Mouse (Mus musculus) lung, embryonic 16.5 days (tissue): Measurements from ENCODE around the gene Lect2. TPM values are rescaled to one million over a fixed set of nuclear protein-coding genes. Genes with fewer than 3 reads are reported as not detected.
A peak's percentile ranks its signal among the peaks of the same experiment; 100 is the strongest.

ENCODE experiments used
- ATAC-seq: fragments of 200-750 bp; cut with Nextera tagmentation; 2 replicates; pipeline ENCODE4 v1.8.0; 2017; ENCODE audit warnings: low read depth, mild to moderate bottlenecking, moderate library complexity
- H3K27ac ChIP-seq: fragments of 300-500 bp; sonication (generic); 2 replicates; pipeline ENCODE4 v1.5.1; 2014; ENCODE audit warnings: mild to moderate bottlenecking, control low read depth, low read length
- H3K27me3 ChIP-seq: fragments of 300-500 bp; sonication (generic); 2 replicates; pipeline ENCODE4 v1.6.1; 2014; ENCODE audit warnings: low read depth, low read length, mixed read lengths; ENCODE audit not compliant: control insufficient read depth, insufficient read depth
- H3K36me3 ChIP-seq: fragments of 300-500 bp; sonication (generic); 2 replicates; pipeline ENCODE4 v1.6.1; 2014; ENCODE audit warnings: low read length; ENCODE audit not compliant: control insufficient read depth, insufficient read depth
- H3K4me1 ChIP-seq: fragments of 300-500 bp; sonication (generic); replicated peaks from 2 replicates; pipeline ENCODE4 v1.6.1; 2014; ENCODE audit warnings: low read length, mixed read lengths; ENCODE audit not compliant: control insufficient read depth, insufficient read depth
- H3K4me2 ChIP-seq: fragments of 300-500 bp; sonication (generic); 2 replicates; pipeline ENCODE4 v1.6.1; 2014; ENCODE audit warnings: low read depth, low read length, control low read depth
- H3K4me3 ChIP-seq: fragments of 300-500 bp; sonication (generic); 2 replicates; pipeline ENCODE4 v1.5.1; 2014; ENCODE audit warnings: mild to moderate bottlenecking, low read length, control low read depth
- H3K9ac ChIP-seq: fragments of 300-500 bp; sonication (generic); 2 replicates; pipeline ENCODE4 v1.6.1; 2014; ENCODE audit warnings: low read length, control low read depth
- H3K9me3 ChIP-seq: fragments of 300-500 bp; sonication (generic); 2 replicates; pipeline ENCODE4 v1.6.1; 2016; ENCODE audit warnings: low read length; ENCODE audit not compliant: control insufficient read depth
- WGBS: fragments of 180-500 bp; shearing (Covaris S2); extraction: QIAGEN DNeasy Blood & Tissue Kit; methylation state at CpG from one replicate; pipeline ENCODE4 v1.1.7; 2014; 5-methylcytosine and 5-hydroxymethylcytosine counted together
- polyA plus RNA-seq: library from polyadenylated mRNA; unstranded; fragments of >200 nt; fragmentation: Nextera tagmentation; extraction: Ambion mirVana; gene quantifications from 2 replicates; pipeline ENCODE4 v1.2.1, GENCODE M21; 2015

The Lect2 gene
- polyA plus RNA-seq, 1 experiment from 2014 or later = not detected

GRCm38 (mm10) chr13:56586046-56586445 is 37.7 kb upstream of the Lect2 start:
- H3K9ac ChIP-seq = no peak overlapping the region
- no peak overlapping the region for H3K4me3 ChIP-seq
- H3K36me3 ChIP-seq = no peaks in the 10 kb centered on the region
- H3K27me3 ChIP-seq = no peaks in the 10 kb centered on the region
- no peak overlapping the region for H3K4me2 ChIP-seq
- no peaks in the 10 kb centered on the region for H3K9me3 ChIP-seq
- H3K27ac ChIP-seq = no peak overlapping the region
- WGBS = 46% methylated on average over 3 of the region's 3 CpGs
- peaks cover 27% of the 10 kb centered on the region for H3K4me1 ChIP-seq
- ATAC-seq = no peak

GRCm38 (mm10) chr13:56582720-56583119 is 34.4 kb upstream of the Lect2 start:
- 34% methylated on average over 3 of the region's 3 CpGs for WGBS
- ATAC-seq = peak; percentile 17; the same call in 1 of the 2 replicates
- Histone ChIP-seq H3K27me3 (no peaks in the 10 kb centered on the region), H3K4me3 (no peak overlapping the region), H3K4me2 (no peak overlapping the region), H3K4me1 (peaks cover 17% of the 10 kb centered on the region), H3K9me3 (no peaks in the 10 kb centered on the region), H3K36me3 (no peaks in the 10 kb centered on the region), H3K9ac (no peak overlapping the region), H3K27ac (peak overlapping the region; percentile 21; the same call in 1 of the 2 replicates)

- Histone ChIP-seq H3K4me2 (peak overlapping the region; percentile 22), H3K4me3 (no peak overlapping the region), H3K27ac (peak overlapping the region; percentile 75), H3K9me3 (no peaks in the 10 kb centered on the region), H3K9ac (no peak overlapping the region; the same call in 1 of the 2 replicates), H3K27me3 (no peaks in the 10 kb centered on the region), H3K4me1 (peaks cover 17% of the 10 kb centered on the region), H3K36me3 (no peaks in the 10 kb centered on the region)
- peak; percentile 96 for ATAC-seq
- WGBS = 2% methylated on average over 6 of the region's 6 CpGs
These were observed 33.7 kb upstream of the Lect2 start for GRCm38 (mm10) chr13:56581961-56582434.

DNA sequence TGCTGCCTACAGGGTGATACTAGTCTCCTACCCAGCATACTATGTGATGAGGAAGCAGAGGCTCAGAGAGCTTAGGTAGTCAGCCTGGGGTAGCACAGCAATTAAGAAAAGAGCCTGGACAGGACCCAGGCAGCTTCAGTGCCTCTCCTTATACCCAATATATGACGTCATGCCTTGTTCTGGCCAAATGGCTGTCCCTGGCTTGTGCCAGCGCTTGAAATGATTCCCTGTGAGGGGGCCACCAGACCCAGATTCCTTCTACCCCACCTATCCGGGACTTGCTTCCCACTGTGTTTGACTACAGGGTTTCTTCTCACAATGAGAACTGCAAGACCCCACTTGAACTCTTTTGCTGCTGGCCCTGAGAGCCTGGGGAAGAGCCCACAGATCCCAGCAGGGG is 33.2 kb upstream of the Lect2 start:
- Histone ChIP-seq H3K4me2 (no peak overlapping the region), H3K27ac (peak overlapping the region; percentile 87), H3K27me3 (no peaks in the 10 kb centered on the region), H3K9ac (no peak overlapping the region), H3K4me1 (peaks cover 17% of the 10 kb centered on the region), H3K4me3 (no peak overlapping the region), H3K36me3 (no peaks in the 10 kb centered on the region), H3K9me3 (no peaks in the 10 kb centered on the region)
- WGBS = 6% methylated on average over 3 of the region's 3 CpGs
- ATAC-seq = peak; percentile 16; the same call in 1 of the 2 replicates

DNA sequence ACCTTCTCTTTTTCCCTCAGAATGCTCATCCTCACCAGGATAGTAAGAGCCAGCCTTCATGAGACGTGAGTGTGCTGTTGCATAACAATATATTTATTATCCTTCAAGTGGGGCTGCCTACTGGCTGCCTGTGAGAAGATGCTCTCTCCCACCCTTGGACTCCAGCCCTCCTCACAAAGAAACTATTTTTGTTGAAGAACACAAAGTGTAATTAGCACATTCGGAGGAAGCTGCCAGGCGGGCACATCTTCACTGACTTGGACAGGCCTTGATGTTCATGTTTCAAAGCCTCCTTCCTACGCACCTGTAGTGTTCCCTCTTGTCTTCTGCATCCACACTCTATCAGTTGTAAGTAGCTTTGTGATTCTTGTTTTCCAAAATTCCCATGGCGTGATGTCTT is 32.1 kb upstream of the Lect2 start:
- WGBS = 74% methylated on average over 5 of the region's 5 CpGs
- no peak overlapping the region for H3K27ac ChIP-seq

DNA sequence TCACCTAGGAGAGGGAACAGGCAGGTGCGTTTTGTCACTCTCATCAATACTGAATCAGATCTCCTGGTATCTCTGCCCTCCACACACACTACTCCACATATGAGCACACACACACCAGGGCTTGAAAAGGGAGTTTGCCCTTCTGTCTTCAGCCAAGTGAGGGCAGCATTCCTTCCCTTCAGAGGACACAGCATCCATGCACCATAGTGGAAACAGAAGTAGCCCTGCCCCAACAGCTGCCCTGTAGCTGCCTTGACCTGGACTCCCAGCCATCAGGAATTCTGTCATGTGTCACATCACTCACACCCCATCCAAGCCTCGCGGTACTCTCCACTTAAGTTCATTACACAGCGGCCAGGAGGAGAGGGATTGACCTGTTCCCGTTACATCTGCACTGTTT is 29.8 kb upstream of the Lect2 start:
- ATAC-seq = no peak
- no peak overlapping the region for H3K4me3 ChIP-seq
- no peaks in the 10 kb centered on the region for H3K9me3 ChIP-seq
- no peak overlapping the region for H3K9ac ChIP-seq
- no peak overlapping the region for H3K4me2 ChIP-seq
- H3K27ac ChIP-seq = no peak overlapping the region
- WGBS = 55% methylated on average over 5 of the region's 5 CpGs
- peaks cover 21% of the 10 kb centered on the region for H3K4me1 ChIP-seq
- H3K36me3 ChIP-seq = no peaks in the 10 kb centered on the region
- no peaks in the 10 kb centered on the region for H3K27me3 ChIP-seq

More for the DNA sequence above, 32.1 kb upstream of the Lect2 start:
- Histone ChIP-seq H3K9me3 (no peaks in the 10 kb centered on the region), H3K4me3 (no peak overlapping the region), H3K9ac (no peak overlapping the region), H3K4me2 (no peak overlapping the region), H3K4me1 (peaks cover 24% of the 10 kb centered on the region), H3K36me3 (no peaks in the 10 kb centered on the region), H3K27me3 (no peaks in the 10 kb centered on the region)
- ATAC-seq = no peak

DNA sequence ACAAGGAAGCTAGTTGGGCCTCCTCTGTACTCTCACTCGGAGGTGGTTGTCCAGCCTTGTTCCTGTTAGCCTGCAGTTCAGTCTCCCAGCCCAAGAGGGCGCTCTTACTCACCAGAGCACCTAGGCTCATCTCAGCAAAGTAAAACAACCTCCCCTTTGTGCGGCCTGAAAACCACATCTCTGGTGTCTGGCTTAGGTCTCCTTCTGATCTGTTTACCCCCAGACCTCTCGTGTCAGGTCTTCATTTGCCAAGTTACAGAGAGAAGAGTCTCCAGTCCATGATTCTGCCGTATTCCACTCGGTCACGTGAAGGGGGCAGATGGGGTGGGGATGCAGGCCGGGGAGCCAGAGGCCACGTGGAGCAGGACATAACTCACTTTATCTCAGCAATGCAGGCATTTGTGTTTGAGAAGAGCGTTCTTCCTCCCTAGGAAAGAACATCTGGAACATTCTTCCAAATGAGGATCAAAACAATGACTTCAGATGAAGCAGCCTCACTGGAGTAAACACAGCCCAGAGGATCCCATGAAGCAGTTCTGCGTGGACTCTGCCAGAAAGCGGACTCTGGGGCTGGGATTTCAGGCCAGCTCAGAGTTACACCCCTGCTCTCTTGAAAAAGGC is 27.5 kb upstream of the Lect2 start:
- WGBS = 26% methylated on average over 12 of the region's 12 CpGs

GRCm38 (mm10) chr13:56575074-56575473 is 26.8 kb upstream of the Lect2 start:
- H3K27ac ChIP-seq = no peak overlapping the region
- no peak for ATAC-seq

More for the DNA sequence above, 27.5 kb upstream of the Lect2 start:
- Histone ChIP-seq H3K4me2 (no peak overlapping the region), H3K27ac (peak overlapping the region; percentile 81), H3K9ac (peak overlapping the region; percentile 36; the same call in 1 of the 2 replicates), H3K9me3 (no peaks in the 10 kb centered on the region), H3K4me3 (no peak overlapping the region), H3K27me3 (no peaks in the 10 kb centered on the region), H3K36me3 (no peaks in the 10 kb centered on the region), H3K4me1 (peaks cover 9% of the 10 kb centered on the region)
- ATAC-seq = peak; percentile 42

DNA sequence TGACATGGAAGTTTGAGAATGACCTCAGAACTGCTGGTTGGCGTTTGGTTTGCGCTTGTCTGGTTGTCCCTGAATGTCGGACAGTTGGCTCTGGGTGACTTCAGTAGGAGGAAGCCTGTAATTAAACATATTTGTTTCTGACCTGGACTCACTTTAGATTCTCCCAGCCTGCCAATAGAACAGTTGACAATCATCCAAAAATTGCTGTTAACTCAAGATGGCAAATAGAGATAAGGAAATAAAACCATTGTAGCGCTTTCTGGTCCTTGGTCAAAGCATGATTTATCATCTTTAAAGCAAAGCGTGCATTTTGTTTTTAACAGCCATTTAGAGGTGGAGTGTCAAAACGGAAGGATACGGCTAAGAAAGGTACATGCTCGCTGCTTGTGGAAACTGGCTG is 23.3 kb upstream of the Lect2 start:
- Histone ChIP-seq H3K9ac (no peak overlapping the region), H3K36me3 (no peaks in the 10 kb centered on the region), H3K9me3 (no peaks in the 10 kb centered on the region), H3K4me2 (no peak overlapping the region), H3K27ac (no peak overlapping the region), H3K4me3 (no peak overlapping the region), H3K27me3 (no peaks in the 10 kb centered on the region), H3K4me1 (peaks cover 9% of the 10 kb centered on the region)
- whole genome bisulfite sequencing = 55% methylated on average over 8 of the region's 8 CpGs
- peak; percentile 32; the same call in 1 of the 2 replicates for ATAC-seq

More at GRCm38 (mm10) chr13:56575074-56575473, 26.8 kb upstream of the Lect2 start:
- Histone ChIP-seq H3K36me3 (no peaks in the 10 kb centered on the region), H3K4me3 (no peak overlapping the region), H3K9ac (no peak overlapping the region), H3K4me1 (peaks cover 9% of the 10 kb centered on the region), H3K9me3 (no peaks in the 10 kb centered on the region), H3K4me2 (no peak overlapping the region), H3K27me3 (no peaks in the 10 kb centered on the region)
- WGBS = 71% methylated on average over 4 of the region's 4 CpGs
